Mouse (Mus musculus): ENCODE results near the gene Nr2f6. TPM values are rescaled to one million over a fixed set of nuclear protein-coding genes. Genes with fewer than 3 reads are reported as not detected.

Nr2f6 gene
- polyA plus RNA-seq, 1 experiment from 2014 or later = 39.9 TPM

DNA sequence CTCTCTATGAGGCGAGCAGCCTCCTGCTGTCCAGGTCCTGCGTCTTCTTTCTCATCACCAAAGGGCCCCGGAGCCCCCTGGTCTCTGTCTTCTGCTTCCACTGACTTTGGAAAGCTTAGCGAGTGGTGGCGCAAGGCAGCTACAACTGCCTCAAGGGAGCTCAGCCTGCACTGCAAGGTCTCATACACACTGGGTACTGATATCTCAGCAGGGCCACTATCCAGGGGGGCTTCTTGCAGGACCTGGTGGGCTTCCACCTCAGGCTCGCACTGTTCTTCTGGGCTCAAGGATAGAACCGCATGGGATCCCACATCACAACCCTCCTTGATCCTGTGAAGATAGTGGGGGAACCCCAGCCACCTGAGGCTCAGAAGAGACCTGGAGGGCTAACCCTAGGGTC lies 12.7 kb upstream of the Nr2f6 start:
- Histone ChIP-seq H3K4me1 (replicated peaks; ENCODE audit: control insufficient read depth, insufficient read depth, low read length) (peaks cover 16% of the 10 kb centered on the region), H3K9me3 (ENCODE audit: control insufficient read depth, low read length) (no peaks in the 10 kb centered on the region), H3K27me3 (ENCODE audit: control insufficient read depth, insufficient read depth, low read depth, low read length) (no peaks in the 10 kb centered on the region), H3K27ac (ENCODE audit: low read length) (no peak overlapping the region), H3K9ac (ENCODE audit: low read length) (peak overlapping the region; percentile 52), H3K4me3 (ENCODE audit: low read length) (peak overlapping the region; percentile 37), H3K36me3 (ENCODE audit: control insufficient read depth, insufficient read depth, low read length) (peaks cover 9% of the 10 kb centered on the region), H3K4me2 (ENCODE audit: low read depth, low read length) (peak overlapping the region; percentile 47)
- no peak for ATAC-seq (ENCODE audit: low read depth)
- WGBS = 75% methylated on average over 7 of the region's 7 CpGs

DNA sequence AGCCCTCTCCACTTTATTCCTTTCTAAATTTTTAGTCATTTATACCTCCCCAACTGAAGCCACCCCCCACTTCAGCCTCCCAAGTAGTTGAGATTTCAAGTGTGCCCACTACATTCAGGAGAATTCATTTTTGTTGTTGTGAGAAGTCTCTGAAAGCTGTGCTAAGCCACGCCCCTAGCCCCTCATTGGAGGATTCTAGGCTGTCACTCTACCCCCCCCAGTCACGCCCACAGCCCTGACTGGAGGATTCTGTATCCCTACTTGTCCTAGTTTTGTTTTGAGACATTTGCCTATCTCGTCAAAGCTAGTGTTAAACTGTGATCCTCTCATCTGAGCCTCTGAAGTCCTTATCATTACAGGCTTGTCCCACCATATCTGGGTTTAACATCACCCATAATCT lies 11.1 kb upstream of the Nr2f6 start:
- Histone ChIP-seq H3K4me2 (ENCODE audit: low read depth, low read length) (peak overlapping the region; percentile 37), H3K27me3 (ENCODE audit: control insufficient read depth, insufficient read depth, low read depth, low read length) (no peaks in the 10 kb centered on the region), H3K36me3 (ENCODE audit: control insufficient read depth, insufficient read depth, low read length) (0 out of 2 replicates have a peak, but pooled peaks cover 3% of the 10 kb centered on the region), H3K27ac (ENCODE audit: low read length) (no peak overlapping the region; the same call in 1 of the 2 replicates), H3K9ac (ENCODE audit: low read length) (0 out of 2 replicates have a peak overlapping the region, but pooled peaks have one; percentile 14), H3K9me3 (ENCODE audit: control insufficient read depth, low read length) (no peaks in the 10 kb centered on the region), H3K4me1 (replicated peaks; ENCODE audit: control insufficient read depth, insufficient read depth, low read length) (peaks cover 16% of the 10 kb centered on the region), H3K4me3 (ENCODE audit: low read length) (peak overlapping the region; percentile 20)
- WGBS = 11% methylated on average over 3 of the region's 3 CpGs
- ATAC-seq (ENCODE audit: low read depth) = no peak

DNA sequence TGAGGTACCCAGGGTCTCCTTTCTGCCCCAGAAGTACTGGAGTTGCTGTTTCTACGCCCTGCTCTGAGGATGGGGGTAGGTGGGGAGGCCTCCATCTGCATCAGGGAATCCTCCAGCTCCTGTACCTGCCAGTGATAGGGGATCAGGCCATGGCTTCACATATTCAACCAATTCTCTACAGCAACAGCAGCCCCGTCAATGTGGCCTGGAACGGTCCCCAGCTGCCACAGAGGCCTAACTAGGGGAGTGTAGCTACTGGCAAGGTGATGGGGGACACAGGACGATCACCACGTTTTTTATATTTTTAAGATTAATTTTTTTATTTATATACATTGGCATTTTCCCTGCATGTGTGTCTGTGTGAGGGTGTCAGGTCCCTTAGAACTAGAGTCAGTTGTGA lies 10.6 kb upstream of the Nr2f6 start:
- Histone ChIP-seq H3K9ac (ENCODE audit: low read length) (no peak overlapping the region), H3K4me1 (replicated peaks; ENCODE audit: control insufficient read depth, insufficient read depth, low read length) (peaks cover 12% of the 10 kb centered on the region), H3K4me2 (ENCODE audit: low read depth, low read length) (no peak overlapping the region), H3K27me3 (ENCODE audit: control insufficient read depth, insufficient read depth, low read depth, low read length) (no peaks in the 10 kb centered on the region), H3K27ac (ENCODE audit: low read length) (no peak overlapping the region), H3K36me3 (ENCODE audit: control insufficient read depth, insufficient read depth, low read length) (0 out of 2 replicates have a peak, but pooled peaks cover 3% of the 10 kb centered on the region), H3K4me3 (ENCODE audit: low read length) (no peak overlapping the region), H3K9me3 (ENCODE audit: control insufficient read depth, low read length) (no peaks in the 10 kb centered on the region)
- WGBS = 68% methylated on average over 5 of the region's 5 CpGs
- no peak for ATAC-seq (ENCODE audit: low read depth)

DNA sequence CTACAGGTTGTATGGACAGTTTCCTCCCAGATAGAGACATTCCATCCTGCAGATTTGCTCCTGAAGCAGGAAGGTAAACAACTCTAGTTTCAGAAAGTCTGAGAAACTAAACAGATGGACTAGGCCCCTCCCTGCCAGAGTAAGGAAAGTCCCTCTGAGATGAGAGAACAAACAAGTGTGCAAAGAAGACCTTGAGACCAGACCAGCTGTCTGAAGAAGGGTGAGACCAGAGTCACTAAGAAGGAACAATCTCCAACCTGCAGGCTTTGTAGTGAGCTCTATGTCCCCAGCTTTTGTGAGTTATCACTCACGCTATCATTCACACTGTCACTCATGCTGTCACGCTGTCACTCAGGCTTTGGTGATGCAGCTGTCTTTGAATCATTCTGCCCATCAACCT lies 9.9 kb upstream of the Nr2f6 start:
- Histone ChIP-seq H3K36me3 (ENCODE audit: control insufficient read depth, insufficient read depth, low read length) (0 out of 2 replicates have a peak, but pooled peaks cover 3% of the 10 kb centered on the region), H3K27ac (ENCODE audit: low read length) (no peak overlapping the region), H3K4me1 (replicated peaks; ENCODE audit: control insufficient read depth, insufficient read depth, low read length) (peaks cover 9% of the 10 kb centered on the region), H3K27me3 (ENCODE audit: control insufficient read depth, insufficient read depth, low read depth, low read length) (no peaks in the 10 kb centered on the region), H3K4me2 (ENCODE audit: low read depth, low read length) (no peak overlapping the region), H3K9ac (ENCODE audit: low read length) (no peak overlapping the region), H3K9me3 (ENCODE audit: control insufficient read depth, low read length) (no peaks in the 10 kb centered on the region), H3K4me3 (ENCODE audit: low read length) (no peak overlapping the region)
- 80% methylated on average over 2 of the region's 2 CpGs for WGBS
- ATAC-seq (ENCODE audit: low read depth) = no peak

DNA sequence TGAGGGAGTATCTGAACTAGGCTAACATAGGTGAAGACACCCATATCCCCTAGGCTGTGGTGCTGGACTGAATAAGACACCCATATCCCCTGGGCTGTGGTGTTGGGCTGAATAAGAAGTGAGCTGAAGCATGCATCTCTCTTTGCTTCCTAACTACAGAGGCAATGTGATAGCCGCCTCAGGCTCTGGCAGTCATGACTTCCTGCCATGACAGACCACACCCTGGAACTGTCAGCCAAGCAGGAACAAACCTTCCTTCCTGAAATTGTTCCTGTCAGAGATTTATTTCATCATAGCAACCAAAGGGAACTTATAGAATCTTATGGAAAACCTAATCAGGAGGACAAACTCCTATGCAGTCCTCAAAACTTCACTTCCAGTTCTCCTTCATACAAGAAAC lies 6.5 kb upstream of the Nr2f6 start:
- Histone ChIP-seq H3K27me3 (ENCODE audit: control insufficient read depth, insufficient read depth, low read depth, low read length) (no peaks in the 10 kb centered on the region), H3K4me3 (ENCODE audit: low read length) (no peak overlapping the region), H3K27ac (ENCODE audit: low read length) (no peak overlapping the region), H3K4me1 (replicated peaks; ENCODE audit: control insufficient read depth, insufficient read depth, low read length) (peaks cover 11% of the 10 kb centered on the region), H3K9ac (ENCODE audit: low read length) (no peak overlapping the region), H3K4me2 (ENCODE audit: low read depth, low read length) (no peak overlapping the region), H3K36me3 (ENCODE audit: control insufficient read depth, insufficient read depth, low read length) (0 out of 2 replicates have a peak, but pooled peaks cover 3% of the 10 kb centered on the region), H3K9me3 (ENCODE audit: control insufficient read depth, low read length) (no peaks in the 10 kb centered on the region)
- ATAC-seq (ENCODE audit: low read depth) = no peak
- 41% methylated on average over 1 of the region's 1 CpGs for WGBS

DNA sequence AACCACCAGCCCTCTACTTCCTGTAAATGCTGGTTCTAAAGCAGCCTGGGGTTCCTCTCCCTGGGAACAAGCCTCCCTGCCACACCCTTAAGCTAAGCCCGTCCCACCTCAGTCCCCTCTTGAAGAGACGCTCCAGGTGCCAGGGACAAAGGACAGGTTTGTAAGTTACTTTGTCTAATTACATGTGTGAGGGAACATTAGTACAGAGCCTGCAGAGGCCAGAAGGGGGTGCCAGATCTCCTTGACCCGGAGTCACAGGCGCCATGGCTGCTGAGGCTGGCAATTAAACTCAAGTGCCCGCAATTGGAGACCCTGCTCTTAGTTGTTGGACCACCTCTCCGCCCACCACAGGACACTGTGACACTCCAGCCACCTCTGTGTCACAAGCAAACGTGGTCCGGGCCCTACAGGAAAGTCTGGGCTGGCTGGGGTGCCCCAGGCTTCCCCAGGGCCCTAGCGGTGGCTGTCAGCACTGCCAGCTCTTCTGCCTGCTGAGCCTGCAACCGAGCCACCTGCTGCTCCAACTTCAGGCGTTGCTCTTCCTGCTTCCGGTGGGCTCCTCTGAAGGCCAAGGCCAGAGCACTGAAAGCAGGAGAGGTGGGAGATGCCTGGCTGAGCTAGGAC lies 3.6 kb upstream of the Nr2f6 start:
- H3K27ac ChIP-seq (ENCODE audit: low read length) = no peak overlapping the region
- no peak overlapping the region for H3K4me3 ChIP-seq (ENCODE audit: low read length)
- no peak overlapping the region for H3K4me2 ChIP-seq (ENCODE audit: low read depth, low read length)
- no peak for ATAC-seq (ENCODE audit: low read depth)
- H3K4me1 ChIP-seq (replicated peaks; ENCODE audit: control insufficient read depth, insufficient read depth, low read length) = peaks cover 16% of the 10 kb centered on the region
- H3K36me3 ChIP-seq (ENCODE audit: control insufficient read depth, insufficient read depth, low read length) = 0 out of 2 replicates have a peak, but pooled peaks cover 3% of the 10 kb centered on the region
- 59% methylated on average over 12 of the region's 12 CpGs for WGBS
- no peak overlapping the region for H3K9ac ChIP-seq (ENCODE audit: low read length)
- no peaks in the 10 kb centered on the region for H3K9me3 ChIP-seq (ENCODE audit: control insufficient read depth, low read length)
- no peaks in the 10 kb centered on the region for H3K27me3 ChIP-seq (ENCODE audit: control insufficient read depth, insufficient read depth, low read depth, low read length)

DNA sequence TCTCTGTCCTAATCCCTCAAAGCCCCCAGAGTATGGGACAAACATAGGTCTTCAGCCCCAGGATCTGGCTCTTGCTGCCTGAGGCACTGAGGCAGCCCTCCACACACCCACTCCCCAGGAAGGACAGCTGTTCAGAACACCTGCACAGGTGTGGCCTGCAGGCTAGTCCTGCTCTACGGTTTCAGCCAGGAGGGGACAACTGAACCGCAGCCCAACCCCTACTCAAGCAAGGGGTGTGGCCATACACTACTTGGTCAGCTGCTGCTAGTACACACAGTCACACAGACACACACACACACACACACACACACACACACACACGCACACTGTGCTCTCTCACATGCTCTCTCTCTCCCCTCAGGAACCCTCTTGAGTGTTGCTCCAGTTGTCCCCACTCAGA lies 2.1 kb upstream of the Nr2f6 start:
- H3K9ac ChIP-seq (ENCODE audit: low read length) = no peak overlapping the region
- ATAC-seq (ENCODE audit: low read depth) = no peak
- no peaks in the 10 kb centered on the region for H3K9me3 ChIP-seq (ENCODE audit: control insufficient read depth, low read length)
- no peaks in the 10 kb centered on the region for H3K36me3 ChIP-seq (ENCODE audit: control insufficient read depth, insufficient read depth, low read length)
- H3K4me2 ChIP-seq (ENCODE audit: low read depth, low read length) = no peak overlapping the region
- peaks cover 27% of the 10 kb centered on the region for H3K4me1 ChIP-seq (replicated peaks; ENCODE audit: control insufficient read depth, insufficient read depth, low read length)
- no peak overlapping the region for H3K4me3 ChIP-seq (ENCODE audit: low read length)
- H3K27ac ChIP-seq (ENCODE audit: low read length) = no peak overlapping the region
- H3K27me3 ChIP-seq (ENCODE audit: control insufficient read depth, insufficient read depth, low read depth, low read length) = no peaks in the 10 kb centered on the region
- WGBS = 45% methylated on average over 3 of the region's 3 CpGs

DNA sequence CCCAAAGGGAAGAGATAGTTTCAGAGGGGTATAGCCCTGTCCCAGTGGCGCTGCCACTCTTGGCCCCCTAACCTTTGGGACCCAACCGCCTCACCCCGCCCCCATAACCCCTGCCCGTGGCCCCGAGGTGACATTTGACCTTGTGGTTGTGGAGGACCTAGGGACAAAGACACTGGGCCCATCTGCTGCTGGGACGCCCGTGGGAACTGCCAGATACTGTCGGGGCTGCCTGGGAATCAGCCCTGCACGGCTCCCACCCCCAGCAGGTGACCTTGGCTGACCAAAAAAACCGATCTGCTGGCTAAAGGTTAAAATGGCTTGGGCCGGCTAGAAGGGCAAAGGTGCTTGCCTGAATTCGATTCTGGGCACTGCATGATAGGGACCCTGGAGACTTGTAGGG lies 1.6 kb upstream of the Nr2f6 start:
- ATAC-seq (ENCODE audit: low read depth) = no peak

DNA sequence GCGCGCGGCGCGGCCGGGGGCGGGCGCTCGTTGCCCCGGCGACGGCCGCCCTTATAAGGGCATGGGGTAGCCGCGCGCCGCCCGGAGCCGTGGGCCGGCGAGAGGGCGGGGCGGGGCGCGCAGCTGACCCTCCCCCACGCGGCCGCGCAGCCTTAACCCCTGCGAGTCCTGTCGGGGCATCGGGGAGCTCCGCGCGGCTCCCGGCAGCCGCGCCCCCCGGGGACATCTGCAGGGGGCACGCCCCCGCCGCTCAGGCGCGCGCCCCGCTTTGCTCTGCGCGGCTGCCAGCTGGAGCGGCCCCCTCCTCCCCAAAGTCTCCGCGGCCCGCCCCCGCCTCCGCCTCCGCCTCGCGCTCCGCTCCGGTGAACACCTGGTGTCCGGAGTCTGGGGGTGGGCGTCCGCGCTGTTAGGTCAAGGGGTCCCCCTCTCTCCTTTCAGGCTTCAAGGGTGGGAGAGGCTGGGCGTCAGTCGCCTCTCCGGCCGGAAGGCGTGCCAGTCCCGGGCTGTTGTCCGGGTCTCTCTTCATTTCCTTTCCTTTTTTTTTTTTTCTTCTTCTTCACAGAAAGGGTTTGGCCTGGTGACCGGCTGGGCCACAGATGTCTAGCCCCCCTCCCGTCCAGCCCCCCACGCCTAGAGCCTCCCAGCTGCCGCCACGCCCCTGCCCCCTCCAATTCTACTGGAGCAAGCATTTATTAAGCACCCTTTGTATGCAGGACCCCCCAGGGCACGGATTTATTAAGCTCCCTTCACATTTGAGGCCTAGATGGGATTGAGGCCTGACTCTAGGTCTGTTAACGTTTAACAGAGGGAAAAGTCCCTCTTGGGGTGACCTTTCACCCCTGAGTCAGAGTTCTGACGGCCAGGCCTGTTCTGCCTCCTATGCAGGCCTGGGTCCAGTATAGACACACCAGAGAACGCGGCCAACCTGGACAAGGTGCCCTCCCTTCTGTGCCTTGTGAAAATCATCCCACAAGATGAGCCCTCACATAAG lies 506 bp upstream of the Nr2f6 start:
- H3K9me3 ChIP-seq (ENCODE audit: control insufficient read depth, low read length) = no peaks in the 10 kb centered on the region
- 3% methylated on average over 49 of the region's 80 CpGs for WGBS
- peaks cover 7% of the 10 kb centered on the region for H3K36me3 ChIP-seq (ENCODE audit: control insufficient read depth, insufficient read depth, low read length)
- peak overlapping the region; percentile 99 for H3K4me3 ChIP-seq (ENCODE audit: low read length)
- ATAC-seq (ENCODE audit: low read depth) = peak; percentile 95
- H3K27me3 ChIP-seq (ENCODE audit: control insufficient read depth, insufficient read depth, low read depth, low read length) = no peaks in the 10 kb centered on the region
- peak overlapping the region; percentile 75 for H3K4me2 ChIP-seq (ENCODE audit: low read depth, low read length)
- peak overlapping the region; percentile 95 for H3K9ac ChIP-seq (ENCODE audit: low read length)
- H3K27ac ChIP-seq (ENCODE audit: low read length) = peak overlapping the region; percentile 96
- peaks cover 34% of the 10 kb centered on the region for H3K4me1 ChIP-seq (replicated peaks; ENCODE audit: control insufficient read depth, insufficient read depth, low read length)

More for the DNA sequence above, 1.6 kb upstream of the Nr2f6 start:
- no peaks in the 10 kb centered on the region for H3K9me3 ChIP-seq (ENCODE audit: control insufficient read depth, low read length)
- H3K4me2 ChIP-seq (ENCODE audit: low read depth, low read length) = no peak overlapping the region
- peak overlapping the region; percentile 96 for H3K27ac ChIP-seq (ENCODE audit: low read length)
- no peaks in the 10 kb centered on the region for H3K36me3 ChIP-seq (ENCODE audit: control insufficient read depth, insufficient read depth, low read length)
- peak overlapping the region; percentile 95 for H3K9ac ChIP-seq (ENCODE audit: low read length)
- no peaks in the 10 kb centered on the region for H3K27me3 ChIP-seq (ENCODE audit: control insufficient read depth, insufficient read depth, low read depth, low read length)
- H3K4me3 ChIP-seq (ENCODE audit: low read length) = no peak overlapping the region
- H3K4me1 ChIP-seq (replicated peaks; ENCODE audit: control insufficient read depth, insufficient read depth, low read length) = peaks cover 32% of the 10 kb centered on the region
- 29% methylated on average over 12 of the region's 12 CpGs for WGBS
